Mouse (Mus musculus): ENCODE measurements around the gene Smg5. TPM values are rescaled to one million over a fixed set of nuclear protein-coding genes. Genes with fewer than 3 reads are reported as not detected.
"Not testable (repeated sequence)": the region's sequence is repeated elsewhere in the genome, so short reads cannot be mapped to it uniquely, and the experiment has no call there.

Smg5 gene
- 69.2 and 74.4 TPM in 2 replicates for polyA plus RNA-seq (2016; fragmentation: Nextera tagmentation; extraction: Ambion mirVana)

DNA sequence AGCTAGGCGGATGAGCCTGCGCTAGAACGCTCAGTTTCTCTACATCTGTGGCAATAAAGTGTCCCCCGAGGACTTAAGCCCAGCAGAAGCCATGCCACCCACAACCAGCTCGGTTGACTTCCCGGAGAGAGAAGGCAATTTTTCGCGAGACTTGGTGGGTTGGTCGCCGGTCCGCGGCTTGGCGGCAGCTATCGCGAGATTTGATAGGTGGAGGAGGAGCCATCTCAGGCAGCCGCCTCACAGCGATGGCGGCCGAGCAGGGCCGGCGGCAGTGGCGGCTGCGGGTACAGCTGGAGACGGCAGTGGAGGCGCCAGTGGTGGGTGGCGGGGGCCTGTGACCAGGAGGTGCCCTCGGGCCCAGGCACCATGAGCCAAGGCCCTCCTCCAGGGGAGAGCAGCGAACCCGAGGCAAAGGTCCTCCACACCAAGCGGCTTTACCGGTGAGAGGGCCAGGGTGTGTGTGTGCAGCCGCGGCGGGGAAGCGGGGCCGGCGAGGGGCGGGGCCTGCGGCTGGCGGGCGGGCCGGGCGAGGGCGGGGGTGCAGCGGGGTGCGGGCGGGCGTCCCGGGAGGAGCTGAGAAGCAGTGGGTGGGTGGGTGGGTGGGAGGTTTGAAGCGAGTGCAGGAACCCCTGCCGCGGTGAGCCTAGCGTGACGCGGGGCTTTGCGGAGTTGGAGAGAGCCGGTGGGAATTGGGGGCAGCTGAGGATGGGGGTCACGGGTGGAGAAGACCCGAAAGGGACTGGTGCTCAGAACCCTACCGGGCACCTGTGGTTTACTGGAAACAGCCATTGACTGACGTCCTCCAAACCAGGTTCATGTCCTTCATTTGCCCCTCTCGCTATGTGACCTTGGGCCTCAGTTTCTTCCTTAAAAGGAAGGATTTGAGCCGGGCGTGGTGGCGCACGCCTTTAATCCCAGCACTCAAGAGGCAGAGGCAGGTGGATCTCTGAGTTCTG lies at the start of gene Smg5, which contains the start of gene Tmem79:
Gene Smg5, plus strand, starts transcription at position 203 of the 956 bp plus-strand sequence.
Gene Tmem79, minus strand, starts transcription at position 91 of the 956 bp plus-strand sequence.
- Histone ChIP-seq H3K36me3 (0 out of 2 replicates have a peak, but pooled peaks cover 4% of the 10 kb centered on the region), H3K9me3 (no peaks in the 10 kb centered on the region), H3K9ac (replicated peaks) (peak within 1 kb of the TSS; percentile 92), H3K4me2 (peak within 1 kb of the TSS; percentile 75), H3K4me3 (replicated peaks) (peak within 1 kb of the TSS; percentile 83), H3K4me1 (replicated peaks) (peaks cover 18% of the 10 kb centered on the region), H3K27ac (peak within 1 kb of the TSS; percentile 91), H3K27me3 (no peaks in the 10 kb centered on the region)
- peak; percentile 88 for ATAC-seq (ENCODE audit: insufficient number of reproducible peaks, insufficient read depth, low FRiP score, low TSS enrichment, low read depth)
- WGBS, result 2% methylated on average over 55 of the region's 66 CpGs

DNA sequence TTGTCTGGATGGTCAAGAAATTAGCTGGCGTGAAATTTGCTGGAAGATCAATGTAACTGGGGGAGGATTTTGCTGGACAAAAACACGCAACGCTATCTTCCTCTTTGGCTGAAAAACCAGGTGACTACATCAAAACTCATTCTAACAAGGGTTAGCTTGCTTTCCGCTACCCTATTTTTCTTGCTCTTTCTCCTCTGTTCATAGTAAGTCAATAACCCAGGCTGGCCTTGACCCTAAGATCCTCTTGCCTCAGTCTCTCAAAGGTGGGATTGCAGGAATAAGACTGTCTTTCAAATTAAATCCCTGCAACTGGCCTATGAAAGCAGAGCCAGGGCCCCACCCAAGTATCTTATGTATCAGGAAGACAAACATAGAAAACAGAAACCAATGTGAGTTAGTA lies 49.0 kb upstream of the Smg5 start, which contains the start of gene Gm38392:
Gene Gm38392, minus strand, starts transcription at position 101 of the 400 bp plus-strand sequence.
- Histone ChIP-seq H3K4me1 (replicated peaks) (no peaks in the 10 kb centered on the region), H3K36me3 (peaks cover 10% of the 10 kb centered on the region; the same call in 1 of the 2 replicates), H3K27me3 (no peaks in the 10 kb centered on the region), H3K27ac (no peak within 1 kb of the TSS), H3K9me3 (no peaks in the 10 kb centered on the region), H3K9ac (replicated peaks) (no peak within 1 kb of the TSS), H3K4me3 (replicated peaks) (no peak within 1 kb of the TSS), H3K4me2 (no peak within 1 kb of the TSS)
- no peak for ATAC-seq (ENCODE audit: insufficient number of reproducible peaks, insufficient read depth, low FRiP score, low TSS enrichment, low read depth)
- 96% methylated on average over 4 of the region's 4 CpGs for WGBS

DNA sequence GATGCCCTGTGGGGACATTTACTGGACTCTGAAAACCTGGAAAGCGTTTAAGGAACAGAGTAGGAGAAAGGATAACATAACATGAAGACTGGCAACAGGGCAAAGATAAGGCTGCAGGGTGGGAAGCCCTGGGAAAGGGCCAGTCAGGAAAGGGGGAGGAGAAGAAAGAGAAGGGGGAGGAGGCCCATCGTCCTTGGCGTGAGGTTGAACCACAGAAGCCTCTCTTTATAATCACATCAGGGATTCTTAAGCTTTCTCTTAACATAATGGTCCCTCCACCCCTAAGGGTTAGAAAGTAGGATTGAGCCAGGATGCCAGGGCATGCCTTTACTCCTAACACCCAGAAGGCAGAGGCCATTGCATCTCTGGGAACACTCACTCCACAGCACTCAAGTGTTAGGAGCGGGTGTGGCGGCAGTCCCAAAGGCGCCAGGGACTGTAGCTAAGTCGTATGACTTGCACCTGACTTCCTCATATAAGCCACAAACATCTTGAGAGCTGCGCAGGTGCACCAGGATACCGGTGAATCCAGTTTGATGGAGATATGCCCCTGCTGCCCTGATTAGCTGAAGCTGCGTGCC lies 47.8 kb upstream of the Smg5 start:
- not testable (repeated sequence) for H3K4me3 ChIP-seq (replicated peaks); H3K27ac ChIP-seq; H3K4me1 ChIP-seq (replicated peaks); H3K9me3 ChIP-seq; H3K9ac ChIP-seq (replicated peaks); H3K4me2 ChIP-seq; H3K27me3 ChIP-seq; ATAC-seq (ENCODE audit: insufficient number of reproducible peaks, insufficient read depth, low FRiP score, low TSS enrichment, low read depth); H3K36me3 ChIP-seq
- WGBS, result 91% methylated on average over 9 of the region's 10 CpGs

DNA sequence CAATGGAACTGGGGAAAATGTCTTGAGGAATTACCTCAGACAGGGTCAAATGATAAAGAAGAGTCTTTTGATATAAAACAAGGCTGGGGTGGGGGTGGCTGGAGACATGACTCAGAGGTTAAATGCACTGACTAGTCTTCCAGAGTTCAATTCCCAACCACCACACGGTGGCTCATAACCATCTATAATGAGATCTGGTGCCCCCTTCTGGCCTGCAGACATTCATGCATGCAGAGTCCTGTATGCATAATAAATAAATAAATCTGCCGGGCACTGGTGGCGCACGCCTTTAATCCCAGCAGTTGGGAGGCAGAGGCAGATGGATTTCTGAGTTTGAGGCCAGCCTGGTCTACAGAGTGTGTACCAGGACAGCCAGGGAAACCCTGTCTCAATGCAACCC lies 44.1 kb upstream of the Smg5 start:
- no peak overlapping the region for H3K4me3 ChIP-seq (replicated peaks)
- peaks cover 7% of the 10 kb centered on the region; the same call in 1 of the 2 replicates for H3K4me1 ChIP-seq (replicated peaks)
- no peak overlapping the region for H3K27ac ChIP-seq
- no peak overlapping the region for H3K4me2 ChIP-seq
- 61% methylated on average over 4 of the region's 4 CpGs for WGBS
- no peaks in the 10 kb centered on the region; the same call in 1 of the 2 replicates for H3K36me3 ChIP-seq
- no peak for ATAC-seq (ENCODE audit: insufficient number of reproducible peaks, insufficient read depth, low FRiP score, low TSS enrichment, low read depth)
- H3K9me3 ChIP-seq, result no peaks in the 10 kb centered on the region
- no peaks in the 10 kb centered on the region for H3K27me3 ChIP-seq
- no peak overlapping the region for H3K9ac ChIP-seq (replicated peaks)

DNA sequence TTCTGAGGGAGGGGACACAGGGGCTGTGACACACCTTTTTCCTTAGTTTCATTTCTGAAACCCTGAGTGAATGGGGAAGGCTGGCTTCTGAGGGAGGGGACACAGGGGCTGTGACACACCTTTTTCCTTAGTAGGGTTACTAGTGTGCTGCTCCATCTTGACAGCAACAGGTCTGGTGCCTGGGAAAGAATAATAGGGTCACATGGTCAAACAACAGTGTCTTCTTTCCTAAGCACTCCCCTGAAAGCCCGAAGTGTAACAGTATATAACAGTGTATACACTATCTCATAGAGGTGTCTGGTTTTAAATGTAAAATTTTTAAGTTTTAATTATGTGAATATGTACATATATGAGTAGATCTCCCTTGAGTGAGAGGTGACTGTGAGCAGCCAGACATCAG lies 40.8 kb upstream of the Smg5 start:
- WGBS, result 76% methylated on average over 1 of the region's 1 CpGs
- H3K9me3 ChIP-seq; H3K27me3 ChIP-seq; H3K9ac ChIP-seq (replicated peaks); ATAC-seq (ENCODE audit: insufficient number of reproducible peaks, insufficient read depth, low FRiP score, low TSS enrichment, low read depth); H3K27ac ChIP-seq: not testable (repeated sequence)
- peak overlapping the region; percentile 73; the same call in 1 of the 2 replicates for H3K4me3 ChIP-seq (replicated peaks)
- peak overlapping the region; percentile 89 for H3K4me2 ChIP-seq
- H3K4me1 ChIP-seq (replicated peaks), result peaks cover 16% of the 10 kb centered on the region
- peaks cover 15% of the 10 kb centered on the region for H3K36me3 ChIP-seq

DNA sequence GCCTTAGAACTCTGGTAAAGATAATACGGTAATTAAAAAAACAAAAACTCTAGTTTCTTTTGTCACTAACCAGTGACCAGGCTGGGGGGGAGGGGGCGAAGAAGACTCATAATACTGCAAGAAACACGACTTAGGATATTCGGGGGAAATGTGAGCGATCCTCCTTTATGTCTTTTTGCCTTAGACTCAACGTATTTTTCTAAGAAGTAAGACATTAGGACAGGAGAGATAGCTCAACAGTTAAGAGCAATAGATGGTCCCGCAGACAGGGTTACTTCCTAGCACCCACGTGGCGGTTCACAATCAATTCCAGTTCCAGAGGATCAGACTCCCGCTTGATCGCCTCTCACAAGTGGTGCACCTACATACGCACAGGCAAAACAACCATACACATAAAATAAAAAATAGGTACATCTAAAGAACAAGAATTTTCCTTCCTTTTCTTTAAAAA lies 39.9 kb upstream of the Smg5 start:
- peak overlapping the region; percentile 89 for H3K4me2 ChIP-seq
- no peaks in the 10 kb centered on the region for H3K9me3 ChIP-seq
- no peaks in the 10 kb centered on the region for H3K27me3 ChIP-seq
- peak overlapping the region; percentile 90 for H3K27ac ChIP-seq
- WGBS, result 3% methylated on average over 12 of the region's 12 CpGs
- peak overlapping the region; percentile 64 for H3K9ac ChIP-seq (replicated peaks)
- H3K36me3 ChIP-seq, result peaks cover 23% of the 10 kb centered on the region
- H3K4me1 ChIP-seq (replicated peaks), result peaks cover 16% of the 10 kb centered on the region
- peak; percentile 8 for ATAC-seq (ENCODE audit: insufficient number of reproducible peaks, insufficient read depth, low FRiP score, low TSS enrichment, low read depth)
- H3K4me3 ChIP-seq (replicated peaks), result peak overlapping the region; percentile 73

DNA sequence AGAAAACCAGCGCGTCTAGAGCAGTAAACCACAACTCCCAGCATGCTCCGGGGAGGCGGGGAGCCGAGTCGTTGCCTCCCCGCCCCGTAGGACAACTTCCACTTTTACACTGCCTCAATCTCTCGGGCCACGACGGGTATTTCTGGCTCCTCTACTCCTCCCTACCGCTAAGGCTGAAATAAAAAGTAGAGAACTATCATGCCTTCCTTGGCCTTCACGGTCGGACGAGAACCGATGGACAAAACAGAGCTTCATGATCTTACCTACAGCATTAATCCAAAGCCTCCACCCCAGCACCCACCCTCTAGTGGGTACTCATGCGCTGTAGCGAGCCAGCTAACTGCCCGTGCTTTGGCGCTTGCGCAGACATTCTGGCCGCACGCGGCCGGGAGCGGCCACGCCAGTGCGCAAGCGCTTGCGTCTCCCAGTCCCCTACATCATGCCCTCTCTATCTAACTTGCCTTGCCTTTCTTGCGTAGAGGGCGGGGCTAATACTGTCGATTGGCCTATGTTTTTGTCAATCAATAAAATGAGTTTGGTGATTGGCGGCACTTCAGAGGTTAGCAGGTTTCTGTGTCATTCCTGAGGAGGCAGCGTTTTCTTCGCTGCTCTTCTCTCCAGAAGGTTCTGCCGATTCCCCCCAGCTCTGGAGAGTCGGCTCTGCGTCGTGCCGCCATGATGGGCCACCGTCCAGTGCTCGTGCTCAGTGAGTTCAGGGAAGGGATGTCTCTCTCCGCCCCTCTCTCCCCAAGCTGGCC lies 39.3 kb upstream of the Smg5 start, which contains the start of the genes Tsacc and Cct3:
Gene Tsacc, minus strand, starts transcription at position 439 of the 758 bp plus-strand sequence.
Gene Cct3, plus strand, starts transcription at position 556 of the 758 bp plus-strand sequence.
- Histone ChIP-seq H3K9me3 (no peaks in the 10 kb centered on the region), H3K4me1 (replicated peaks) (peaks cover 16% of the 10 kb centered on the region), H3K27ac (peak within 1 kb of the TSS; percentile 90), H3K36me3 (peaks cover 29% of the 10 kb centered on the region), H3K4me2 (peak within 1 kb of the TSS; percentile 89), H3K4me3 (replicated peaks) (peak within 1 kb of the TSS; percentile 73), H3K9ac (replicated peaks) (peak within 1 kb of the TSS; percentile 76), H3K27me3 (no peaks in the 10 kb centered on the region)
- ATAC-seq (ENCODE audit: insufficient number of reproducible peaks, insufficient read depth, low FRiP score, low TSS enrichment, low read depth), result peak; percentile 99
- WGBS, result under 1% methylated on average over 44 of the region's 44 CpGs

DNA sequence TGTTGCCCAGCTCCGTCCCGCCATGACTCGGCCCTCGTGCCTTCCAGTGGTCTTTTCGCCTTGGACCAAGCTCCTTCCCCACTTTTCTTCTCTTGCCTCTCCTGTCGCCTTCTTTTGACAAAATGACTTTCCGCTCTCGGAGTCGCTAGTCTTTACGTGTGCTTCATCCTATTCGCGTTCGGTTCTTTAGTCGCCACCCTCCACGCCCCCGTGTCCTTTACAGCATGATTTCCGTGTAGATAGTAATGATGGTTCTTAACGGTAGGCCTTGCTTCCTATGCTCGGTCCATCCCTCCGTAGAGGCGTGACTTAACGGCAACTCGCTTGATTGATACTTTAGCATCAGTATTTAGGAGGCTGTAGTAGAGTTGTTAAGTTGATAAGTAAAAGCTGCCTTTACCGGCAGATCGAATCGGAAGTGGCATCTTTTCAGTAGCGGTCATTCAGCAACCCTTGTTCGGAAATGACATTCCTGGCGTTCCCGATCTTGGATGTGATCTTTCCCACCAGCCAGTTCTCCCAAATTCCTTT lies 38.7 kb upstream of the Smg5 start:
- H3K4me1 ChIP-seq (replicated peaks), result peaks cover 16% of the 10 kb centered on the region
- WGBS, result under 1% methylated on average over 30 of the region's 30 CpGs
- peak overlapping the region; percentile 89 for H3K4me2 ChIP-seq
- peak overlapping the region; percentile 90 for H3K27ac ChIP-seq
- H3K9me3 ChIP-seq, result no peaks in the 10 kb centered on the region
- no peaks in the 10 kb centered on the region for H3K27me3 ChIP-seq
- peaks cover 36% of the 10 kb centered on the region for H3K36me3 ChIP-seq
- peak overlapping the region; percentile 73 for H3K4me3 ChIP-seq (replicated peaks)
- ATAC-seq (ENCODE audit: insufficient number of reproducible peaks, insufficient read depth, low FRiP score, low TSS enrichment, low read depth), result no peak
- peak overlapping the region; percentile 76 for H3K9ac ChIP-seq (replicated peaks)

DNA sequence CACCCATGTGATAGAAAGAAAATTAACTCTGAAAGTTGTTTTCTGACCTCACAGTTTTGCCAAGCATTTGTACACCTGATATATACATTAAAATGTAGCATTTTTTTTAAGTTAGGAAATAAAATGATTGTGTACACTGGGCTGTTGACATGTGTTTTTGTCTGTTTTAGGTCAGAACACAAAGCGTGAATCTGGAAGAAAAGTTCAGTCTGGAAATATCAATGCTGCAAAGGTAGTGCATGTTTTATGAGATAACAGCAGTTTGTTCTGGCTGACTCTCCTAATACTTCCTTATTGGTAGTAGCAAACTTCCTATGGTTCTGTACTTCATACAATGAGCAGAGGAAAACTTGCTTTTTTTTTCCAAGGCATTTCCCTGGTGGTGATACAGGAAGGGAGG lies 36.9 kb upstream of the Smg5 start:
- H3K4me3 ChIP-seq (replicated peaks), result no peak overlapping the region
- 94% methylated on average over 1 of the region's 1 CpGs for WGBS

DNA sequence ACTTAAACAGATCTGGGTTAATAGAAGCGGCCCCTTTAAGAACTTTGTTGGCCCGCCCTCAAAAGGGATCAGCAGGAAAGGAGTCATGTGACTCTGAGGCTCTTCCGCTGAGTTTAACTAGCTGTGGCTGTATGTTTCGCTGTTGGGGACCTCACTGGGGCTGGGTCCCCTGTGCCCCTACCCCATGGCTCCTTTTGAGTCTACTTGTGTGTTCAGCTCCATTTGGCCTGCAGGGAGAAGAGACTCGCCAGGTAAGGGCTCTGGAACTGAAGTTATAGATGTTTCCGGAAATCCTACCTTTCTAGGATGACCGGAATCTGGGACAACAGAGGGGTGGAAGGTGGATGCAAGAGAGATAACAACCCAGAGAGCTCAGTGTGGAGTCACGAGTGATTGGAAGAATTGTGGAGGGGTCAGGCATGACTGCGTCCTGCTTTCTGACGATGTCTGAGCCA lies 11.1 kb upstream of the Smg5 start, which contains the start of gene Glmp:
Gene Glmp, plus strand, starts transcription at position 73 of the 455 bp plus-strand sequence.
- Histone ChIP-seq H3K27ac (0 out of 2 replicates have a peak within 1 kb of the TSS, but pooled peaks have one; percentile 45), H3K9me3 (no peaks in the 10 kb centered on the region), H3K4me1 (replicated peaks) (peaks cover 11% of the 10 kb centered on the region), H3K4me3 (replicated peaks) (peak within 1 kb of the TSS; percentile 77), H3K4me2 (peak within 1 kb of the TSS; percentile 82), H3K36me3 (peaks cover 77% of the 10 kb centered on the region), H3K9ac (replicated peaks) (peak within 1 kb of the TSS; percentile 76), H3K27me3 (no peaks in the 10 kb centered on the region)
- under 1% methylated on average over 10 of the region's 10 CpGs for WGBS
- ATAC-seq (ENCODE audit: insufficient number of reproducible peaks, insufficient read depth, low FRiP score, low TSS enrichment, low read depth), result no peak

More for the DNA sequence above, 36.9 kb upstream of the Smg5 start:
- H3K4me1 ChIP-seq (replicated peaks), result peaks cover 16% of the 10 kb centered on the region
- no peaks in the 10 kb centered on the region for H3K9me3 ChIP-seq
- peaks cover 52% of the 10 kb centered on the region for H3K36me3 ChIP-seq
- no peak for ATAC-seq (ENCODE audit: insufficient number of reproducible peaks, insufficient read depth, low FRiP score, low TSS enrichment, low read depth)
- H3K9ac ChIP-seq (replicated peaks), result no peak overlapping the region
- H3K27me3 ChIP-seq, result no peaks in the 10 kb centered on the region
- H3K27ac ChIP-seq, result no peak overlapping the region
- H3K4me2 ChIP-seq, result no peak overlapping the region
